Mouse (Mus musculus) embryonic facial prominence, embryonic 15.5 days (tissue): ENCODE data around the gene Rassf5. TPM values are rescaled to one million over a fixed set of nuclear protein-coding genes. Genes with fewer than 3 reads are reported as not detected.
"Not testable (repeated sequence)": the region's sequence is repeated elsewhere in the genome, so short reads cannot be mapped to it uniquely, and the experiment has no call there.

ENCODE experiments used
- ATAC-seq: fragments of 200-750 bp; cut with Nextera tagmentation; 2 replicates; pipeline ENCODE4 v1.8.0; 2017; ENCODE audit warnings: low read depth, moderate TSS enrichment; ENCODE audit not compliant: insufficient number of reproducible peaks, low FRiP score, low TSS enrichment
- H3K27ac ChIP-seq: fragments of 300-500 bp; sonication (generic); replicated peaks from 2 replicates; pipeline ENCODE4 v1.5.1; 2015; ENCODE audit warnings: mild to moderate bottlenecking, inconsistent platforms
- H3K27me3 ChIP-seq: fragments of 300-500 bp; sonication (generic); 2 replicates; pipeline ENCODE4 v1.6.1; 2015; ENCODE audit warnings: inconsistent platforms
- H3K36me3 ChIP-seq: fragments of 300-500 bp; sonication (generic); 2 replicates; pipeline ENCODE4 v1.6.1; 2015; ENCODE audit warnings: mild to moderate bottlenecking, inconsistent platforms
- H3K4me1 ChIP-seq: fragments of 300-500 bp; sonication (generic); 2 replicates; pipeline ENCODE4 v1.6.1; 2015; ENCODE audit warnings: inconsistent platforms
- H3K4me2 ChIP-seq: fragments of 300-500 bp; sonication (generic); replicated peaks from 2 replicates; pipeline ENCODE4 v1.6.1; 2015; ENCODE audit warnings: mild to moderate bottlenecking, inconsistent platforms
- H3K4me3 ChIP-seq: fragments of 300-500 bp; sonication (generic); replicated peaks from 2 replicates; pipeline ENCODE4 v1.5.1; 2015; ENCODE audit warnings: mild to moderate bottlenecking, inconsistent platforms
- H3K9ac ChIP-seq: fragments of 300-500 bp; sonication (generic); 2 replicates; pipeline ENCODE4 v1.6.1; 2015; ENCODE audit warnings: inconsistent platforms
- H3K9me3 ChIP-seq: fragments of 300-500 bp; sonication (generic); replicated peaks from 2 replicates; pipeline ENCODE4 v1.6.1; 2016; ENCODE audit warnings: inconsistent platforms
- WGBS: fragments of 180-500 bp; shearing (Covaris S2); methylation state at CpG from one replicate; pipeline ENCODE4 v1.1.7; 2015; 5-methylcytosine and 5-hydroxymethylcytosine counted together
- polyA plus RNA-seq: library from polyadenylated mRNA; unstranded; fragments of >200 nt; fragmentation: Nextera tagmentation; extraction: Ambion mirVana; gene quantifications from 2 replicates; pipeline ENCODE4 v1.2.1, GENCODE M21; 2015

The Rassf5 gene
- polyA plus RNA-seq, 1 experiment from 2014 or later = 4.6 TPM

GRCm38 (mm10) chr1:131175819-131176218 lies 69.2 kb downstream of the Rassf5 start:
- 92% methylated on average over 8 of the region's 8 CpGs for WGBS
- Histone ChIP-seq H3K4me2 (no peak overlapping the region), H3K9ac (no peak overlapping the region), H3K27me3 (no peaks in the 10 kb centered on the region), H3K27ac (no peak overlapping the region), H3K36me3 (peaks cover 79% of the 10 kb centered on the region), H3K4me3 (no peak overlapping the region), H3K4me1 (peaks cover 3% of the 10 kb centered on the region; the same call in 1 of the 2 replicates), H3K9me3 (no peaks in the 10 kb centered on the region)
- no peak for ATAC-seq

GRCm38 (mm10) chr1:131175189-131175588 lies 69.9 kb downstream of the Rassf5 start:
- Histone ChIP-seq H3K4me1 (no peaks in the 10 kb centered on the region), H3K27me3 (no peaks in the 10 kb centered on the region), H3K9me3 (no peaks in the 10 kb centered on the region), H3K36me3 (peaks cover 83% of the 10 kb centered on the region), H3K4me2 (no peak overlapping the region), H3K4me3 (no peak overlapping the region), H3K9ac (no peak overlapping the region), H3K27ac (no peak overlapping the region)
- ATAC-seq = no peak
- WGBS = 94% methylated on average over 1 of the region's 1 CpGs

- no peaks in the 10 kb centered on the region for H3K9me3 ChIP-seq
- WGBS = 78% methylated on average over 12 of the region's 12 CpGs
- H3K4me2 ChIP-seq = no peak overlapping the region
- H3K27ac ChIP-seq = no peak overlapping the region
- H3K27me3 ChIP-seq = no peaks in the 10 kb centered on the region
- H3K4me3 ChIP-seq = no peak overlapping the region
- no peak for ATAC-seq
- peaks cover 88% of the 10 kb centered on the region for H3K36me3 ChIP-seq
- no peak overlapping the region for H3K9ac ChIP-seq
- H3K4me1 ChIP-seq = no peaks in the 10 kb centered on the region
Observed at GRCm38 (mm10) chr1:131174299-131174861, 70.7 kb downstream of the Rassf5 start.

GRCm38 (mm10) chr1:131173809-131174208 lies 71.2 kb downstream of the Rassf5 start:
- Histone ChIP-seq H3K9ac (no peak overlapping the region), H3K4me3 (no peak overlapping the region), H3K27ac (no peak overlapping the region), H3K4me2 (no peak overlapping the region), H3K9me3 (no peaks in the 10 kb centered on the region), H3K36me3 (peaks cover 89% of the 10 kb centered on the region), H3K27me3 (no peaks in the 10 kb centered on the region), H3K4me1 (no peaks in the 10 kb centered on the region)
- 86% methylated on average over 6 of the region's 6 CpGs for WGBS
- no peak for ATAC-seq

GRCm38 (mm10) chr1:131173001-131173400 lies 72.1 kb downstream of the Rassf5 start:
- H3K36me3 ChIP-seq = peaks cover 89% of the 10 kb centered on the region
- no peak overlapping the region for H3K27ac ChIP-seq
- H3K4me2 ChIP-seq = no peak overlapping the region
- no peaks in the 10 kb centered on the region for H3K9me3 ChIP-seq
- H3K4me3 ChIP-seq = no peak overlapping the region
- H3K9ac ChIP-seq = no peak overlapping the region
- WGBS = 83% methylated on average over 7 of the region's 7 CpGs
- H3K4me1 ChIP-seq = no peaks in the 10 kb centered on the region
- ATAC-seq = no peak
- no peaks in the 10 kb centered on the region for H3K27me3 ChIP-seq

- Histone ChIP-seq H3K9ac (no peak overlapping the region), H3K9me3 (no peaks in the 10 kb centered on the region), H3K4me2 (no peak overlapping the region), H3K27me3 (no peaks in the 10 kb centered on the region), H3K36me3 (peaks cover 91% of the 10 kb centered on the region), H3K4me1 (no peaks in the 10 kb centered on the region), H3K27ac (no peak overlapping the region), H3K4me3 (no peak overlapping the region)
- ATAC-seq = no peak
- 93% methylated on average over 10 of the region's 10 CpGs for WGBS
Observed at GRCm38 (mm10) chr1:131167612-131168011, 77.4 kb downstream of the Rassf5 start.

- Histone ChIP-seq H3K9ac (no peak overlapping the region), H3K4me3 (no peak overlapping the region), H3K4me2 (no peak overlapping the region), H3K4me1 (no peaks in the 10 kb centered on the region), H3K9me3 (no peaks in the 10 kb centered on the region), H3K36me3 (peaks cover 83% of the 10 kb centered on the region), H3K27me3 (no peaks in the 10 kb centered on the region), H3K27ac (no peak overlapping the region)
- ATAC-seq = no peak
- 84% methylated on average over 6 of the region's 6 CpGs for WGBS
Observed at GRCm38 (mm10) chr1:131164427-131164826, 80.6 kb downstream of the Rassf5 start.

GRCm38 (mm10) chr1:131161091-131161490 lies 84.0 kb downstream of the Rassf5 start:
- Histone ChIP-seq H3K9me3 (no peaks in the 10 kb centered on the region), H3K36me3 (peaks cover 68% of the 10 kb centered on the region), H3K27me3 (no peaks in the 10 kb centered on the region), H3K9ac (no peak overlapping the region), H3K4me3 (no peak overlapping the region), H3K4me1 (no peaks in the 10 kb centered on the region), H3K27ac (no peak overlapping the region), H3K4me2 (no peak overlapping the region)
- 73% methylated on average over 11 of the region's 11 CpGs for WGBS
- ATAC-seq = no peak

- not testable (repeated sequence) for H3K27me3 ChIP-seq, H3K27ac ChIP-seq, H3K4me1 ChIP-seq, H3K9ac ChIP-seq, H3K4me2 ChIP-seq, ATAC-seq, H3K4me3 ChIP-seq, H3K9me3 ChIP-seq
- WGBS = 85% methylated on average over 3 of the region's 3 CpGs
- peaks cover 56% of the 10 kb centered on the region for H3K36me3 ChIP-seq
Observed at GRCm38 (mm10) chr1:131159573-131160327, 85.3 kb downstream of the Rassf5 start.

GRCm38 (mm10) chr1:131155456-131155855 lies 89.6 kb downstream of the Rassf5 start:
- Histone ChIP-seq H3K4me1 (peaks cover 15% of the 10 kb centered on the region; the same call in 1 of the 2 replicates), H3K4me3 (no peak overlapping the region), H3K27me3 (no peaks in the 10 kb centered on the region), H3K9ac (no peak overlapping the region), H3K4me2 (no peak overlapping the region), H3K27ac (no peak overlapping the region), H3K36me3 (peaks cover 21% of the 10 kb centered on the region), H3K9me3 (no peaks in the 10 kb centered on the region)
- ATAC-seq = no peak
- WGBS = 48% methylated on average over 2 of the region's 2 CpGs

- ATAC-seq = peak; percentile 96
- H3K9me3 ChIP-seq = no peaks in the 10 kb centered on the region
- under 1% methylated on average over 27 of the region's 27 CpGs for WGBS
- H3K9ac ChIP-seq = peak within 1 kb of the TSS; percentile 78
- H3K4me3 ChIP-seq = peak within 1 kb of the TSS; percentile 83
- H3K27me3 ChIP-seq = no peaks in the 10 kb centered on the region
- peak within 1 kb of the TSS; percentile 58; the same call in 1 of the 2 replicates for H3K27ac ChIP-seq
- H3K36me3 ChIP-seq = peaks cover 3% of the 10 kb centered on the region
- peak within 1 kb of the TSS; percentile 83 for H3K4me2 ChIP-seq
- H3K4me1 ChIP-seq = peaks cover 15% of the 10 kb centered on the region; the same call in 1 of the 2 replicates
Observed at GRCm38 (mm10) chr1:131153018-131153629, 91.9 kb downstream of the Rassf5 start, which contains the start of gene Eif2d. TSS of gene Eif2d (plus strand) at chr1:131153181.
